Mouse (Mus musculus) embryonic fibroblast, embryonic 13.5 days (primary cell): ENCODE data around the gene Lhfpl2.

Source experiments
- CTCF ChIP-seq: IDR thresholded peaks from 2 replicates; pipeline ENCODE4 v1.5.1; 2011; ENCODE audit warnings: mild to moderate bottlenecking, control low read depth, low read length, moderate library complexity, borderline replicate concordance; ENCODE audit not compliant: insufficient read depth
- POLR2A ChIP-seq: IDR thresholded peaks from 2 replicates; pipeline ENCODE4 v1.6.1; 2011; ENCODE audit warnings: low read depth, mild to moderate bottlenecking, control low read depth, low read length, moderate library complexity

GRCm38 (mm10) chr13:94177148-94177547, 119.6 kb downstream of the Lhfpl2 start:
- TF ChIP-seq POLR2A, result no peak
- TF ChIP-seq CTCF, result peak; percentile 20; the same call in 1 of the 2 replicates
